Mouse (Mus musculus): ENCODE measurements around the gene Alpi. TPM values are rescaled to one million over a fixed set of nuclear protein-coding genes. Genes with fewer than 3 reads are reported as not detected.

Gene Alpi
- total and polyA plus RNA-seq, 3 experiments = not detected

DNA sequence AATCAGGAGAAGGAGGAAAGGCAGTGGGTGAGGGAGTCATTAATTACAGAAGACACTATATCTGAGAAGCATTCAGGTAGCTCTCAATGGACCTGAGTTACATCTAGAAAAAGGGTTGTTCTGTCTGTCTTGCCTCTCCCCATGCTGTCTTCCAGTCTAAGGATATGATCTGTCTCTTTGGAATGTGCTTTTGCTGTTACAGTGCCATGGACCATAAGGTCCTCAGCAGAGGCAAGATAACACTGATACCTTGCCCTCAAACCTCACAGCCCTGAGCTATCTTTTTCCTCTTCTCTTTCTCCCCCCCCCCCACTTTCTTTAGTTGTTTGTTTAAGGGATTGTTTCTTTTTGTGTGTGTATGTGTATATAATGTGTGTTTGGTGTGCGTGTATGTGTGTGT lies 13.4 kb upstream of the Alpi start:
- peaks cover 0 to 5% of the 10 kb centered on the region in 2 experiments; a peak in 3 of 4 replicates for H3K27me3 ChIP-seq (ENCODE audit: control insufficient read depth in 1 of 2, insufficient read depth in 2 of 2, low read length in 2 of 2)
- H3K4me3 ChIP-seq (ENCODE audit: control insufficient read depth in 1 of 2, insufficient read depth in 1 of 2, low read depth in 2 of 2, low read length in 2 of 2) = no peak overlapping the region
- H3K9ac ChIP-seq (ENCODE audit: control insufficient read depth, low read depth, low read length, poor library complexity, severe bottlenecking) = no peak overlapping the region
- H3K9me3 ChIP-seq (replicated peaks; ENCODE audit: insufficient read depth, low read length) = no peaks in the 10 kb centered on the region
- no peak overlapping the region for H3K27ac ChIP-seq (ENCODE audit: control insufficient read depth, low read depth, low read length)
- no peaks in the 10 kb centered on the region for H3K4me1 ChIP-seq (ENCODE audit: control insufficient read depth in 1 of 2, insufficient read depth in 2 of 2, low read length in 2 of 2)
- H3K36me3 ChIP-seq (ENCODE audit: control insufficient read depth in 1 of 2, insufficient read depth in 2 of 2, low read length in 2 of 2) = peaks cover 0 to 2% of the 10 kb centered on the region in 2 experiments; a peak in 2 of 4 replicates
- no peak for TF ChIP-seq MXI1 (IDR thresholded peaks at IDR 0.05; ENCODE audit: low read depth, low read length)
- no peak for TF ChIP-seq GATA1 (IDR thresholded peaks at IDR 0.05; ENCODE audit: low read depth, low read length)
- no peak for TF ChIP-seq CTCF (IDR thresholded peaks at IDR 0.05 in 2 of 3, conservative IDR thresholded peaks at IDR 0.05 in 1 of 3; ENCODE audit: control insufficient read depth in 1 of 3, insufficient read depth in 1 of 3, low read depth in 2 of 3, low read length in 3 of 3, poor library complexity in 1 of 3, severe bottlenecking in 1 of 3)
- TF ChIP-seq MEF2A (IDR thresholded peaks at IDR 0.05; ENCODE audit: extremely low read depth, insufficient replicate concordance, low read depth, low read length, poor library complexity, severe bottlenecking) = no peak
- no peak for TF ChIP-seq ELF1 (IDR thresholded peaks at IDR 0.05; ENCODE audit: low read depth, low read length)
- TF ChIP-seq EP300 (IDR thresholded peaks at IDR 0.05; ENCODE audit: low read depth in 1 of 2, low read length in 2 of 2) = no peak
- TF ChIP-seq HCFC1 (IDR thresholded peaks at IDR 0.05; ENCODE audit: low read depth, low read length) = no peak
- TF ChIP-seq RAD21 (IDR thresholded peaks at IDR 0.05; ENCODE audit: low read depth, low read length) = no peak
- TF ChIP-seq ZNF384 (IDR thresholded peaks at IDR 0.05; ENCODE audit: low read depth, low read length) = no peak
- no peak for TF ChIP-seq BHLHE40 (IDR thresholded peaks at IDR 0.05; ENCODE audit: borderline replicate concordance, low read depth, low read length)
- no peak for TF ChIP-seq NRF1 (IDR thresholded peaks at IDR 0.05; ENCODE audit: insufficient read depth, low read depth, low read length, poor library complexity, severe bottlenecking)
- TF ChIP-seq POLR2AphosphoS5 (IDR thresholded peaks at IDR 0.05; ENCODE audit: borderline replicate concordance, low read depth, low read length) = no peak
- no peak for TF ChIP-seq JUND (IDR thresholded peaks at IDR 0.05; ENCODE audit: low read depth, low read length)
- no peak for TF ChIP-seq MAFK (IDR thresholded peaks at IDR 0.05; ENCODE audit: borderline replicate concordance, low read depth, low read length)
- no peak for TF ChIP-seq TAL1 (IDR thresholded peaks at IDR 0.05; ENCODE audit: low read length)
- TF ChIP-seq MAX (IDR thresholded peaks at IDR 0.05; ENCODE audit: low read length) = no peak
- TF ChIP-seq POLR2A (IDR thresholded peaks at IDR 0.05; ENCODE audit: control insufficient read depth in 1 of 2, insufficient read depth in 1 of 2, low read depth in 1 of 2, low read length in 2 of 2, poor library complexity in 1 of 2) = no peak
- H3K79me2 ChIP-seq (ENCODE audit: control insufficient read depth, insufficient read depth, low read length, poor library complexity) = no peaks in the 10 kb centered on the region
- no peak for DNase-seq (ENCODE audit: low read depth, low spot score)

DNA sequence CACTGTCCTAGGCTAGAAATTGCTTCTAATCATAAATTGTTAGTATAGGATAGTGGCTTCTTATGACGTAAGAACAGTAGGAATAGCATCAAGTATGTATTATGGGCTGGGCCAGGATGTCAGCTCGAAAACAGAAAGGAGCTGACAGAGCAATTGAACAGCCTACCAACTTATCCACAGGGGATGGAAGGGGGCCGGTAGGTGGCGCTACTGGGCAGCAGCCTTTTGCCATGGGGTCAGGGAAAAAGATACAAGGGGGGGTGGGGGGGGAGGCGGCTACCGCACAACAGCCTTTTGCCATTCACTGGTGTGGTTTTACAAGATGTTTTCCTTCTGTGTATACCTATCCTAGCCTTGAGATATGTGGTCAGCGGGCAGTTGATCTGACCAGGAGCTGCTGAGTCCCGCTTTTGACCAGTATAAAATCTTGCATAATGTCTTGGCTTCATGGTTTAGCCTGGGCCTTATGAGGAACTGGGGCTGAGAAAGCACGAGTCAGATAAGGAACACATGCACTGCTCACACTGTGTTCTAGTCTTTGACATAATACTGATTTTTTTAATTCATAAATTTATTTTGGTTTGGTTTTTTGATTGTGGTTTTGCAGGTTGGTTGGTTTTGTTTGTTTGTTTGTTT lies 10.4 kb upstream of the Alpi start:
- TF ChIP-seq MYB (IDR thresholded peaks at IDR 0.05; ENCODE audit: low read depth, low read length) (no peak), MYC (IDR thresholded peaks at IDR 0.05; ENCODE audit: low read depth, low read length) (peak; percentile 44; the same call in 1 of the 2 replicates), SMC3 (IDR thresholded peaks at IDR 0.05; ENCODE audit: low read depth, low read length) (peak; percentile 35), CTCF (IDR thresholded peaks at IDR 0.05 in 2 of 3, conservative IDR thresholded peaks at IDR 0.05 in 1 of 3; ENCODE audit: control insufficient read depth in 1 of 3, insufficient read depth in 1 of 3, low read depth in 2 of 3, low read length in 3 of 3, poor library complexity in 1 of 3, severe bottlenecking in 1 of 3) (peak; percentile 59 to 89 (median 59)), RAD21 (IDR thresholded peaks at IDR 0.05; ENCODE audit: low read depth, low read length) (peak; percentile 4)
- H3K9me3 ChIP-seq (replicated peaks; ENCODE audit: insufficient read depth, low read length) = no peaks in the 10 kb centered on the region
- no peak overlapping the region; the same call in 1 of the 2 replicates for H3K9ac ChIP-seq (ENCODE audit: control insufficient read depth, low read depth, low read length, poor library complexity, severe bottlenecking)
- peaks cover 0 to 2% of the 10 kb centered on the region in 2 experiments; a peak in 2 of 4 replicates for H3K36me3 ChIP-seq (ENCODE audit: control insufficient read depth in 1 of 2, insufficient read depth in 2 of 2, low read length in 2 of 2)
- H3K27me3 ChIP-seq (ENCODE audit: control insufficient read depth in 1 of 2, insufficient read depth in 2 of 2, low read length in 2 of 2) = no peaks in the 10 kb centered on the region; a peak in 1 of 4 replicates
- H3K4me3 ChIP-seq (ENCODE audit: control insufficient read depth in 1 of 2, insufficient read depth in 1 of 2, low read depth in 2 of 2, low read length in 2 of 2) = no peak overlapping the region
- H3K27ac ChIP-seq (ENCODE audit: control insufficient read depth, low read depth, low read length) = no peak overlapping the region
- peak; percentile 70 for DNase-seq (ENCODE audit: low read depth, low spot score)
- no peaks in the 10 kb centered on the region for H3K4me1 ChIP-seq (ENCODE audit: control insufficient read depth in 1 of 2, insufficient read depth in 2 of 2, low read length in 2 of 2)
- no peaks in the 10 kb centered on the region for H3K79me2 ChIP-seq (ENCODE audit: control insufficient read depth, insufficient read depth, low read length, poor library complexity)

Measured in MEL (cell line).